Comparison of ENCODE assay signal across 23 mouse cellular contexts in genomic region chr2:160780834-160781219, GRCm38 (mm10).
"Had no signal": no experiment of that assay in that cellular context is flagged by ENCODE, and none has a peak within 500 bp of the region (broad histone marks: within the 10 kb centered on the region; RNA-seq: fewer than 3 reads in every experiment).

No protein-coding gene starts in this region.

- H3K4me3 ChIP-seq: left cerebral cortex, adult 2 months; limb, embryonic 12.5 days; limb, embryonic 15.5 days; liver, embryonic 12.5 days; liver, embryonic 15.5 days; lung, embryonic 15.5 days; megakaryocyte, embryonic 14.5 days; midbrain, embryonic 10.5 days; midbrain, embryonic 13.5 days; myocyte; neural tube, embryonic 13.5 days had no signal

- H3K27ac ChIP-seq: left cerebral cortex, adult 2 months; limb, embryonic 12.5 days; limb, embryonic 15.5 days; liver, embryonic 12.5 days; liver, embryonic 15.5 days; lung, embryonic 15.5 days; midbrain, embryonic 10.5 days; midbrain, embryonic 13.5 days; neural tube, embryonic 13.5 days had no signal

- DNase-seq: kidney, adult 8-10 months; kidney, postnatal 14 days; kidney, postnatal 4 days; layer of hippocampus, postnatal 36 days; left cerebral cortex, postnatal 4 days; lung, adult 18-20 months; lung, postnatal 10 days; lung, postnatal 36 days; retina, postnatal 1 day; right cerebral cortex, postnatal 25 days; spleen, adult 18-20 months; thymus, adult 18-20 months had no signal
